Mouse (Mus musculus) adrenal gland, postnatal 10 days (tissue): ENCODE results near the gene Cryl1. TPM values are rescaled to one million over a fixed set of nuclear protein-coding genes. Genes with fewer than 3 reads are reported as not detected.

Experiments used
- DNase-seq: peaks from one replicate; pipeline ENCODE4 v3.0.0; 2021; ENCODE audit warnings: mixed read lengths
- total RNA-seq, 2 experiments: library from RNA; stranded (reverse); gene quantifications; 2 replicates each; pipeline ENCODE4 v1.2.3; 2021

Cryl1 gene
- total RNA-seq, 2 experiments from 2014 or later = 18.7 to 19.6 TPM

DNA sequence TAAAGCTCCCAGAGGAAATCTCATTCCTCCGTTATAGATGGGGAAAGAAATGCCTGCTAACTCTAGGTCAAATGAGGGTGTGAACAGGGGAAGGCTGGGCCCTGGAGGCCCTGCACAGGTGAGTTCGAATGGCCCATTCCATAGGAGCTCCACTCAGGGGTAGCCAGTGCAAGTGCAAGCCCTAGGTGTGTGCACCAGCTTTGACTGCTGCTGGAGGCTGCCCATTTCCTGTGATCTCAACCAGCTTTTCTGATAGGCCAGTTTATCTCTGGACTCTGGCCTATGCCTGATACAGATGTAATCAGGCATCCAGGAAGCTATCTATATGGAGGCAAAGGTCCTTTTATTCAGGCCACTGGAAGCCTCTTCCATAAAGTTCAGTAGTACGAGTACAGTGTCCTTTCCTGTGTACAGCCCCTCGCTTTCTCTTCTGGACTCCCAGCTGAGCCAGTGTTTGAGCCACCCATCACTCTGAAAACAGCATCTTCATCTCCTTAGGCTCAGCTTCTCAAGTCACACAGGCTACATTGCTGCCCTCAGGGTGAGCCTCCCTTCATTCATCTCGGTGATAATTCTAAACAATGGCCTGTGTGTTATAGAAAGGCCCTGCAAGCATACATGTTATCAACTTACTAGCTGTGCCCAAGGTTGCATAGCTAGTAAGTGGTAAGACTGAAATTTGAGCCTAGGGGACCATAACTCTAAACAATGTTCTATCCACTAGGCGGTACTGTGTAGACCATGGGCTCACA lies 167.9 kb downstream of the Cryl1 start:
- DNase-seq = no peak

Other genes with a start within 250 kb of the Cryl1 start
- gene Ift88, start 25.5 kb upstream of the Cryl1 start, total RNA-seq = 1 to 10 TPM; 7.2 to 8.9 TPM
- gene Il17d, start 126.2 kb upstream of the Cryl1 start, total RNA-seq = 1 to 10 TPM; 3.3 to 3.8 TPM
- gene Eef1akmt1, start 173.1 kb upstream of the Cryl1 start, total RNA-seq = 10 to 100 TPM; 32.3 to 34.6 TPM